Mouse (Mus musculus) telencephalon, adult 2 months (tissue): ENCODE measurements at regions not wholly inside any gene's neighbourhood (a gene's known extent, or its start where the extent isn't known, plus 50 kb on each side); places are given as distances from the start of the nearest gene placed in this dataset.

Experiments
- DNase-seq: peaks from one replicate; pipeline ENCODE4 v3.0.0-alpha.2; 2011; ENCODE audit warnings: low read depth, low spot score

DNA sequence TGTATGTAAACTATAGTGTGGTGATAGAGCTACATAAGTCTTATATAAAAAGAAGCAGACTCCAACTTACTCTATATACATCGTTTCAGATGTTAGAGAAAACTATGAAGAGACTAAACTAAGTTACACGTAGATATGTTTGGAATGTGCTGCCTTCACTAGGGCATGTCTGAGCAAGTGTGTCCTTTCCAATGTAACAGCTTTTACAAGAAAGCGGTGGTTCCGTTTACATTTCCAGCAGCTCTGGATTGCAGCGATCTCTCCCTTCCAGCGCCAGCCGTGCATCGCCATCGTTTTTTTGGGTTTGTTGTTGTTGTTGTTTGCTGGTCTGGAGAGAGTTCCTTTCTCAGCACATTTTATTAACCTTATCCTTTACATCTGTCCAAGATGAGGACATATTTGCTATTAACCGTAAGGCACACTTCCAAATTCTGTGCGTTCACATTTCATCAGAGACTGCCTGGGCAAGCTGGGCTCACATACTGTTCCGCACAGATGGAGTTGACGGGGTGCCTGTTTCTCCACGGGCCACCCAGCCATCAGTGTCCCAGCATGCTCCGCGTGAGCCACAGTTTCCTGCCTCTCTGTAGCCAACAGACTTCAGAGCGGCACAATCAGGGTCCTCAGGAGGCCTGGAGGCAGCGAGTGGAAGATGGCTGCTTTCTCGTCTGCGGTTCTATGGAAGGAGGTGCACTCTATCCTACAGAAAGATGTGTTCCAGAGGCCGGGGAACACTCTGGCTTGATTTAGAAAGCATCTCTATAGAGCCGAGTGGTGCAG lies 125.2 kb upstream of the Map1b start:
- DNase-seq = peak; percentile 15

DNA sequence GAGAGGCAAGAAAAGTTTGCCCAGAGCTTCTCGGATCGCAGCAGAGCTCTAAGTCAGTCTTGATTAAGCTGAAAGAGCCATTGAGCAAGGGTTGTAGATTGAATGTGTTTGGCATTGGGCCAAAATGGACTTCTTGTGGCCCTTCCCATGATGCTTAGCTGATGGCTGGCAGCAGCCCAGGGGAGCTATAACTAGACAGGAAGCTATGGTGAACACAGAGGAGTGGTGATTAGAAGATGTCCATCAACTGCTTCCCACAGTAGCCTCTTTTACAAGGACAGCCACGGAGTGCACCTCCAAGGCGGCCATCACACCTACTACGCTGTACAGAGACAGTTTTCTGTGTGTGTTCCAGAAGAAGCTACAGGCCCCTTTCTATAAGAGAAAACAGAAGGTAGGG lies 116.4 kb upstream of the Map1b start:
- no peak for DNase-seq

DNA sequence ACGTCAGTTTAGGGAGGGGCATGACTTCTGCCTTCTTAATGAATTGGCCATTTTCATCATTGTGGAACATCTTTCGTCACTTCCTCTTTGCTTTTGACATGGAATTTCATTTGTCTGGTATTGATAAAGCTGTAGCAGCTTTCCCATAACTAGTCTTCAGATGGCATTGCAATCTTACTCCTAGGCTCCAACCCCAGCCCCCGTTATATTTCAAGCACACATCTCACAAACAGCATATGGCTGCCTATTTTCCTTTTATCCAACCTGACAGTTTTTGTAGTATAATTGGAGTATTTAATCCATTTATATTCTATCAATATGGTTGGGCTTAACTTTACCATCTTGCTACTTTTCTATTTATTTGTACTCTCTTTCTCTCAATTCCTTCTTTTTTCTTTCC lies 114.5 kb upstream of the Map1b start:
- DNase-seq = peak; percentile 15

DNA sequence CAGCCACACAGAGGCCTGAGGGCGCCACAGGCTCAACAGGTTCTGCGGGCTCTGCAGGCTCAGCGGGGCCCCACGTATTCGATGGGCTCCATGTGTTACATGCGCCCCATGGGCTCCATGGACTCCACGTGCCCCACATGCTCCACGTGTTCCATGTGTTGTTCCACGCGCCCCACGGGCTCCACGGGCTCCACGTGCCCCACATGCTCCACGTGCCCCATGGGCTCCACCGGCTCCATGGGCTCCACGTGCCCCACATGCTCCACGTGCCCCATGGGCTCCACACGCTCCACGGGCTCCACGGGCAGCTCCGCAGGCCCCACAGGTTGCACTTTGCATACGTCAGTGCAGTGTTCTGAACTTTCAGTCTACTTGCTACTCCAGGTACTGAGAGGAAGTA lies 114.0 kb upstream of the Map1b start:
- DNase-seq = no peak

DNA sequence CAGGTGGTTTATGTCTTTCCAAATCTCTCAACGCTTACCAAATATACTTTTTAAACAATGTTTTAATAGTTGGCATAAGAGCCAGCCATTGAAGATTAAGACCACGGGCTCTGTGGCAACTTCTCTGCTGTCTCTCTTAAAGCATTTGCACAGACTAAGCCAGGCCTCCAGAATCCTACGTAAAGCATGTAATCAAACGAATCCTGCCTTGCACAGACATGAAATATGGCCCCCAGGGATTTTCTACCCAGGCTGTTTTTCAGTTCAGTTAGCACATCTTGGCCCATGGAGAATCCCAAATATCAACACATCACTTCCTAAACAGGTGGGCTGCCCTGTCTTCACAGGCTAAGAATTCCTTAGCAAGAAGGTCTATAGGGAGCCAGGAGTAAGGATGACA lies 108.9 kb upstream of the Map1b start:
- DNase-seq = no peak

DNA sequence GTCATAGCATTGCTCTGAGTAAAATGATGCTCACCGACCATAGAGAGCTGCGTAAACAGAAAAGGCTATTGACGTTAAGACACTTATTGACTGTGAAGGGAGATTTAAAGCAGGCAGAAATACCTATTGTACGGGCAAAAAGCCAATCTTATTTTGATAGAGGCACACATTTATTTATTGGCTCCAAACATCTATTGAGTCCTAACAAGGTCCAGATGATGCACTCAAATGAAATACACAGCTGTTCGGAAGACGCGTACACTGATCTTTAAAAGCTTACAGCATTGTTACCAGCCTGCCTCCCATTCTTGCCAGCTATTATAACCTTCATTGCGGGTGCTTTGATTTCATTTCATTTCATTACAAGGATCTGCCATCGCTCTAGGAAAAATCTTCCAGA lies 102.0 kb upstream of the Map1b start:
- DNase-seq = no peak

DNA sequence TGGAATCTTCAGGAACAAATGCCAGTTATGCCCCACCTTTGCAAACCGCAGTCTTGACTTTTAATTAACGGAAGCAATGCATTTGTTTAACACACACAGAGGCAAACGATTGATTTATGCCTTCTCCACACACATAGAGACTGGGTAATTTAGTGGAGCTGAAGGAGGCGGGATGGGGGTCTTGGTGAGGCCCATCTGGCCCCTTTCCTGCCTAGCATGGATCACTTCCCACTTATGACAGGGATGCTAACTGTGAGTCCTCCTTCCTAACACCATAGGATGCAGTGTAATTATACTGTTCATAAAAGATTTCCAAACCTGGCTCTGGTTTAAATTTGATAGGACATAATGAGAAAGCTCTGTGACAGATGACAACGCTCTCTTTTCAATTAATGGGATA lies 101.1 kb upstream of the Map1b start:
- no peak for DNase-seq

DNA sequence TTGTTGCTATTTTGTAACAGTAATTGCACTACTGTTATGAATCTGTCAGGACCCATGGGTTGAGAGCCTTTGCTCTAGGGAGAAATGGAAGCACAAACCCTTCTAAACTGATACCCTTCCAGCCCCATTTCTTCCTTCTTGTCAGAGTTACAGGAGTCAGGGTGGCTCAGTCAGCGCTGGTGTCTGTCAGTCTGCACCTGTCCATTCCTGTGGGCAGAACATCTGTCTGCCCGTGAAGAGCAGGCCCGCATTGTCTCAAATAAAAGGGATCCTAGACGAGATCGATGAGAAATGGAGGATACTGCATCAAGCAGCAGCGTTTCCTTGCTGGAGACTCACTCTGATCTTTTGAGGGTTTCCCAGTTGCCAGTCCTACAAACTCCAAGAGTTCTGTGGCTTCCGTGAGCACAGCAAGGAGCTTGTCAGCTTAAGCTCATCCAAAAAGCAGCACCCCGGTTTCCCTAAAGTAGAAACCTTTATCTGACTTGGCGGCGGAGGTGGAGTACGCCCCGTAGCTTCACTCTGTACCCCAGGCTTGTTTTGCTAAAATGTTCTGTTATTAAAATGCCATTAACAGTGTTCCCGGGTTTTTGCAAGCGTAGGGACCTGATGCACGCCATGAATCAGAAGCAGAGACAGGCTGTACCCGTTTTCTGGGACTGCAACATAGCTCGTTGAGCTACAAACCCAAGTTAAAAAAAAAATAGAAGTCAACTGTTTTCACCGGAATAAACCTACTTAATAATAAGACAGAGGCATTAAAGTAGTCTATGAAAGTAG lies 95.6 kb upstream of the Map1b start:
- peak; percentile 50 for DNase-seq

DNA sequence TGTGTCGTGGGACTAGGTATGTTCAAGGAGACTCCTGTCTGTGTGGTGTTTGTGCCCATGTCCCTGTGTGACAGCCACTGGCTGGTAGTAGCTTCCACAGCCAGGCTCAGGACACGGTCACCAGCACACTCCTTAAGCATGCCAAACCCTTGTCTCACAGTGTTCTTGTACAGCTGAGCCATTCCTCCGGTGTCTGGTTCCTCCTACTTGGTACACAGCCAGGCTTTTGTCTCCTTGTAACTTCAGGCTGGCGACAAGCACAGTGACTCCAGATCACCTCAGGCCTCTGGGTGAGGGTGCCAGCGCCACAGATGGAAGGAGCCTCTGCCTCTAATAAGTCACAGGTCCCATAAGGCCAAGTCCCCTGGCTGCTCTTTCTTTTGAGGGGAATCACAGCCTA lies 94.2 kb upstream of the Map1b start:
- no peak for DNase-seq

DNA sequence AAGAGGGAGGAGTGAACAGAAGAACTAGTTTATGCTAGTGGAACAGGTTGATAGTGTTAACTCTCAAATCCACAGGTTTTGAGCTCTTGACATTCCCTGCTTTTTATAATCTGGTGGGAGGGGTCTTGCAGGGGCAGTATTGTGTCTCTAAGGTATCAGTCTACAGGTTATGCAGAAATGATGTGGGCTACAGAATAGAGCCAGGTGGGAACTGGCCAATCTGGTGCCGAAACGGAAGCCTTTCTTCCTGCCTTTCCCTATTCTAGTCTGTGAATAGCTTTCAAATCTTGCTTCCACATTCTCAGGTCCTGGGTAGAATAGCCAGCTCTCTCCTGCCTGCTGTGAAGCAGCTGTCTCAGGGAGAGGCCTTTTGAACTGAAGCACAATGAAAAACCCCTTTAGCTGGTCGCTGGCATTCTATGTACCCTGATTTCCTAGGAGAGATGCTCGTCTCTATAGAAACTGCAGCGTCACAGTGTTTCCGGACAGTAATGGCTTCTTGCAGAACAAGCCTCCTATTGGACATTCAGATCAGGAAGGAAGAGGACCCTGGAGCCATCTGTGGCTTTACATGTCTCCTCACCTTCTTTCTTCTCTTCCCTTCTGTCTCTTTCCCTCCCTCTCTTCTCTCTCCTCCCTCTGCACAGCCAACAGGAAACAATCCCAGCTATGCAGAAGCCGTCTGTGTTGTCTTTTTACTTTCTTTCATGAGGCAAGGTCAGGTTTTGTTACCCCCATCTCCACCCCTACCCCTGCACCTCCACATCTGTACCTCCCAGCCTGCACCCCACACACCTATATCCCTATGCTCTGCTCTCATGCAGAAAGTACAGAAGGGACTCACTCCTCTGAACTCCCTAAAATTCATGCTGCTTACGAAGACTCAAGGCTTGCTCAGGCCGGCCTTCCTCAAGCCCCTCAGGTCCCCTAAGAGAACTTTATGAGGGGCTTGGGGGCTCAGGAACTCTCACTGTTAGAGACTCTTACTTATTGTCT lies 93.1 kb upstream of the Map1b start:
- no peak for DNase-seq

DNA sequence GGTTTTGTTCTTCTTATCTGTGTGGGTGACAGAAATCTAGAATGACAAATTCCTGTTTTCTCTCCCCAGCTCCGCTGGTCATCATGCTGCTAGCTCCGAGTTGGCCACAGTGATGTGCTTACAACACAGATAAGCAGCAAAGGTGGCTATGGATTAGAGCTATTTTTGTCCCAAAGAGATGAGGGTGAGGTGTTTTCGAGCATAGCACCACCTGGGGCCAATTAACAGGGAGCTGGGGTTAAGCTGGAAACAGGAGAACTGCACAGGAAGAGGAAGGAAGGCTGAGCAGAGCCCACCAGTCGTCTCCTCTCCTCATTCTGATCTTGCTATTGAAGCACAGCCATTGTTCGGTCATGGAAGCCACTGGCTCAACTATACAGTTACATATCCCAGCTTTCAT lies 92.3 kb upstream of the Map1b start:
- no peak for DNase-seq

DNA sequence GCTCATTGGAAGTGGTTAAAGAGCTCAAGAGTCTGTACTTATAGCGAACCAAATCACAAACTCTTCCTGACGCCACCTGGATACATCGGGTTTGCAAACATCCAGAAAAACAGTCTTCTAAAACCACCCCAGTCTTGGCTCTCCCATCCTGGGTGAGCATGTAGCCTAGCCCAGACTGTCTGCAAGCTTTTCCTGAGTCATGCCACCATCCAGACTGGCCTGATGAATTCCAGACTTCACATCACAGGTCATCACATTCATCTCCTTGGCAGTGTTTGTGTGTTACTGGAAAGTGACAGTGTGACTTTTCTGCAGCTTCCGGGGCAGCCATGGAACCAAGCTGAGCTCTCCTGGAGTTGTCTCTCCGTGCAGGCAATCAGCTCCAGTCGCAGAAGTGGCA lies 90.9 kb upstream of the Map1b start:
- DNase-seq = no peak

DNA sequence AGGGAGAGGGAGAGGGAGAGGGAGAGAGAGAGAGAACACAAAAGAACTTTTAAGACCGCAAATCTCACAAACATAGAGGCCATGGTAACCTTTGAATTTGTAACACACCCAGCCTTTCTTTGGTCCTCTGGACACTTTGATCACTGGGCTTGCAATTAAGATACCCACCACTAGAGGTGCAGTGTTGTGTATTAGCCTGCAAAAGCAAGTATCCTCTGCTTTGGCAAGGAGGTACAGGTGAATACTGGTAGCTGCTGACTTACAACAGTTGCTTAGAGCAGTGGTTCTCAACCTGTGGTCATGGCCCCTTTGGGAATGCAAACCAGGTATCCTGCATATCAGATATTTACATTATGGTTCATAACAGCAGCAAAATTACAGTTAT lies 90.3 kb upstream of the Map1b start:
- DNase-seq = no peak

DNA sequence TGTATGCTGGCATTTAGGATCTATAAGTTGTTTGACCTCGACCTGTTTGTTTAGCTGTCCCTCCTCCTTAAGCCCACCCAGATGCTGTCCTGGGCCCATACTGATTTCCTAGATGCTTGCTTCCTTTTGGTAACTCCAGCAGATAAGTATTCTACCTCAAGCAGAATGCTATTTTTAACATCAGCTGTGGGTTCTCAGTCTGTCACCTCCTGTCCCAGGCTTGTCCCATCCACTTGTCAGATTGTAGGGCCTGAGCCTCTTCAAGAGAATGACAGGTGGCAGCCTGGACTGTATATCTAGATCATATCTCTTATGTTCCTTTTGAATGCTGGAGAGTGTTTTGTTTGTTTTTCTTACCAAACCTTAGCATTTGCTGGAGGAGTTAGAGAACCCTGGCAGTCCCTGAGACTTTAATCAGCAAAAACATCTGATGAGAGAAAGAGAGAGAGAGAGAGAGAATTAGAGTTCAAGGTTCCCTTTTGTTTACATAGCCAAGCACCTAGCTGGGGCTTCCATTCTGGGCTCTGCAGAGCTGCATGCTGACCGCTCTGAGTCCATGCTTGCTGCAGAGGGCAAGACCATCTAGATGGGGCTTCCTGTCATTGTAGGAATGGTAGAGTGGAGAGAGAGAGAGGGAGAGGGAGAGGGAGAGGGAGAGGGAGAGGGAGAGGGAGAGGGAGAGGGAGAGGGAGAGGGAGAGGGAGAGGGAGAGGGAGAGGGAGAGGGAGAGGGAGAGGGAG lies 89.7 kb upstream of the Map1b start:
- DNase-seq = no peak

DNA sequence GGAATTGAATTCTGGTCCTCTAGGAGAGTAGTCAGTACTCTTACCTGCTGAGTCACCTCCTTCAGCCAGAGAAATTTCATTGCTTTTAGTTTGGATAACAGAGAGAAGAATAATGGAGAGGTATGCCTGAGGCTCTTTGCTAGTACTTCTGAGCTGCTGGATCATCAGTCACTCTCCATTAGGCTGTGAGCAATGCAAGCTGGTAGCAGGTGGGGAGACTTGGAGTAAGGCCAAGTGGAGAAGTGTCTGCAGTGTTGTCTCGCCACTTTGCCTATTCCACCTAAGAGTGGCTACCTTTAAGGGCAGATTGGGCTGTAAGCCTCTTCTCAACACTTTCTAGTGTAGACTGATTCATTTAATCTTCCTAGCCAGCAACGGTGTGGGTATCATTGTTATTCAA lies 81.6 kb upstream of the Map1b start:
- no peak for DNase-seq

DNA sequence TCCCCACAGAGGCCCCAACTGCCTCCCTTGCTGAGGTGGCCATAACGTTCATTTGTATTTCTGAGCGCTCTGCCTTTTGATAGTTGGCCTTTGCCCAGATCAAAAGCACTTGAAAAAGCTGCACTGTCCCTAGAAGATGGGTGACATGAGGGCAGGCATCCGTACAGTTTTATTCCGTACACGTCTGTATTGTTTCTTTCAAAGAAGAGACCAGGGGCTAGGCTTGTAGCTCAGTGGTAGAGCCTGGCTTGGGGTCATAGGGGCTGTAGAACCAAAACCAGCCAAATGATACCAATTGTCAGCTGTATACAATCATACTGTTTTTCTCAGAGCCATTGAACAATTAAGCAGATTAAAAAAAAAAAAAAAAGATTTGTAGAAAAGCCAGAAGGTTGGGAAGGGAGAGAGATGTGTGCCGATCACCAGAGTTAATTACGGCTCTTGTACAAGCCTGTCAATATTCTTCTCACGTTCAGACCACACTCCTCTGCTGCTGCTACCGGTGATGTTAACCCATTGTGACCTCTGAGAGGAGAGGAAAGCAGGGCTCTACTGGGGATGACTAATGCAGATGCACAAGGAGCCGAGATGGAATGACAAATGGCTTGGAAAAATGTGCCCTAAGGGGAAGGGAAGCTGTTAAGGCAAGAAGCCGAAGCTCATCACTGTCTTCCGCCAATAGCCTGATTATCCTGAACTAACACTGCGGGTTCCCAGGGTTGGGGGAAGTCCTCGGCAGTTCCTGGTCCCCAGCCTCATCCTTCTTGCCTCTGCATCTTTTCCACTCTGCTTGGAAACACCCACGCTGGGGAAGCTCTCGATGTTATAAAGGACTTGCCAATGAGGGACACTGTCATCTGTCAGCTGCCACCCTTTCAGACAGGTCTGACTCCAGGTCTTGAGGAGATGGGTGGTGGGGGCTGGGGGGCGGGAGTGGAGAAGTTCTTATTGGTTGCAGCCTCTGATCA lies 77.8 kb upstream of the Map1b start:
- DNase-seq = no peak

DNA sequence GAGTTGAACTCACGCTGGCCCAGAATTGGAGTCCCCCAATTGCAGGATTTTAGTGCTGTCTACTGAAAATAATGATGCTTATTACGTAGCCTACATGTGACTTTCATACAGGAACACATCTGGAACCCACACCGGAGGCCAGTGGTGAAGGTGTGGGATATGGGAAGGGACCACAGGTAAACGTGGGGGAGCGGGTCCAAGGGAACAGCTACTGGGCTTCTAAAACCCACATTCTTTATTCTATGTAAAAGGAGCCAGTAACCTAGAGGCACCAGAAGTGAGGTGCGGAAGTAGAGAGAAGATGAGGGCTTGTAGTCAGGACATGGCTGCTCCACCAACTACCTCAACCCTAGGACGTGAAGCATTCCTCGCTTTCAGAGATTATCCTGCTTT lies 76.9 kb upstream of the Map1b start:
- no peak for DNase-seq

DNA sequence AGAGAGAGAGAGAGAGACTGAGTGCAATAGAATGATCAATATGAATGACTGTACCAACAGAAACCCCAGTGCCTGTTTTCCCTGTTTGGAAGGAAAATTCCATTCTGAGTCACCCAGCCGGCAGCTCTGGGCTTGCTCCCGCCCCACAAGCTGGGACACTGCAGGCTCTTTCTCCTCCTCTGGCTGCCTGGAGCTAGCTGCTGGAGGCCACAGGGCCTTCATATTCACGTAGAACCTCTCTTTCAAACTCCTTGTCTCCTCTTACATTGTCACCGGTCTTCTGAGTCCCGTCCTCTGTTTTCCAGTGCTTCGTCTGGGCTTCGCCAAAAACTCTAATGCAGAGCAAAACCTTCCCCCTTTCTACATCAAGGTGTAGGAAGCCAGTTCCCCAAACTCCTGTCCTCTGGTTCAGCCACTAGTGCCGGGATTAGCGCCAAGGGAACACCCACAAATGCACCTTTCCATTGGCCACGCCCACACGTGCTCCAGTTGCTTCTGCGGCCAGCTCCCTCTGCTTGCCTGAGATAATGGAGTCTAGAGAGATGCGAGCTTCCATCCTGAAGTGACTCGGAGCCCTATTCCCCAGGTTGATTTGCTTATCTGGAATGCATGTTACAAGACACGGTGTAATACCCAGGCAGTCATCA lies 76.4 kb upstream of the Map1b start:
- no peak for DNase-seq

DNA sequence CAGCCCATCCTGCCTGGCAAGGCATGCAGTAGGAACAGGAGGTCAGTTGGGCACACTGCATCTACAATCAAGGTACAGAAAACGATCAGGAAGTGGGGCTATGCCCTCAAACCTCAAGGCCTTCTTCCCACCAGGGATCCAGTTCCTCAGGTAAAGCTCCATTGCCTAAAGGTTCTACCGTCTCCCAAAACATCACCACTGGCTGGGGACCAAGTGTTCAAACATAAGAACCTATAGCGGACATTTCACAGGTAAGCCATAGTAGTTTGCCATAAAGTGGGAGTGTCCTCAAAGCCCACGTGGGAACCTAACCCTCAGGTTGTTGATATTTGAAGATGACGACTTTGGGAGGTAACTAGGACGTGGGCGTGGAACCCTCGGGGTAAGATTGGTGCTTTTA lies 72.3 kb upstream of the Map1b start:
- no peak for DNase-seq

DNA sequence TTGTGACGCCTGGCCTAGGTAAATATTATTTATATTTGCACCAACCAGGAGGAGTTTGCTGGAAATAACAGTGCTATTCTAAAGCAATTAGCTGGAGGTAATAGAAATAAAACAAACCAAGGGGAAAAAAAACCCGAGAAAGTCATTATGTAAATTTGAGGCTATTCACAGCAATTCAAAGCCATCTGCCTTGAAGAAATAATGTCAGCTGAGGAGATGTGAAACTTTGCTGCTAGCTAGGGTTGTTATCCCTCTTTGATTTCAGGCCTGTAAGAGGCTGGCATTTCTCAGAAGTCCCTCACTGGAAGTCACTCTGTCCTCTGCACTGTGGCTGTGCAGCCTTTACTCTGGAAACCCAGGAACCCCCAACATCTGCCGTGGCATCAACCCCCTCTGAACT lies 67.5 kb upstream of the Map1b start:
- DNase-seq = no peak
